Mouse (Mus musculus) granulocyte monocyte progenitor cell, adult 5-6 weeks (primary cell): Measurements from ENCODE around the gene Nek10. TPM values are rescaled to one million over a fixed set of nuclear protein-coding genes. Genes with fewer than 3 reads are reported as not detected.
"Not testable (repeated sequence)": the region's sequence is repeated elsewhere in the genome, so short reads cannot be mapped to it uniquely, and the experiment has no call there.

Experiments
- ATAC-seq: replicated peaks from 2 replicates; pipeline ENCODE4 v1.8.0; 2016; ENCODE audit warnings: mild to moderate bottlenecking, moderate TSS enrichment, inconsistent platforms; ENCODE audit not compliant: poor library complexity, severe bottlenecking
- total RNA-seq, 2 experiments: library from RNA; stranded (forward) in 1 of 2; stranded (reverse) in 1 of 2; fragments of 200-712, 200-1000 nt in 1 of 2; fragments of >200 nt in 1 of 2; fragmentation: Nextera tagmentation in 1 of 2; gene quantifications; 2 replicates each; pipeline ENCODE4 v1.2.3; 2014 to 2017

The Nek10 gene
- total RNA-seq (2014; fragmentation: Nextera tagmentation) (not detected in 2 replicates), total RNA-seq (2017) (not detected in 2 replicates)

DNA sequence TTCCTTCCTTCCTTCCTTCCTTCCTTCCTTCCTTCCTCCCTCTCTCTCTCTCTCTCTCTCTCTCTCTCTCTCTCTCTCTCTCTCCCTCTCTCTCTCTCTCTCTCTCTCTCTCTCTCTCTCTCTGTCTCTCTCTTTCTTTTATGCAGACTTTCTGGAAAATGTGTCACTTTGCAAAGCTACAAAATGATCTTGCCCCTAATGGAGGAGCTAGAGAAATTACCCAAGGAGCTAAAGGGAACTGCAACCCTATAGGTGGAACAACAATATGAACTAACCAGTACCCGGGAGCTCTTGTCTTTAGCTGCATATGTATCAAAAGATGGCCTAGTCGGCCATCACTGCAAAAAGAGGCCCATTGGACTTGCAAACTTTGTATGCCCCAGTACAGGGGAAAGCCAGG lies at the start of gene Nek10:
Gene Nek10 (plus strand): TSS at position 301 of the 400 bp plus-strand sequence.
- not testable (repeated sequence) for ATAC-seq

DNA sequence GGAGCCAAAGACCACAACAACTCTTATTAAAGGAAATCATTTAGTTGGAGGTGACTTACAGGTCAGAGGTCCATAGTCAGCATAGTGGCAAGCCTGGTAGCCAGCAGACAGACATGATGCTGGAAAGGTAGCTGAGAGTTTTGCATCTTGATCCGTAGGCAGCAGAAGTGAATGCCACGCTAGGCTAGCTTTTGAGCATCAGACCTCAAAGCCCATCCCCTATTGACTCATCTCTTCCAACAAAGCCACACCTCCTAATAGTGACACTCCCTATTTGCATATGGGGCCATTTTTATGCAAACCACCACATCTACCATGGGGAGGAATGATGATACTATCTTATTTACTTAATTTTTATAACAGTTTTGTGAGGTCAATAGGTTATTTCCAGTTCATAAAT lies 22.0 kb upstream of the Nek10 start:
- ATAC-seq = no peak

DNA sequence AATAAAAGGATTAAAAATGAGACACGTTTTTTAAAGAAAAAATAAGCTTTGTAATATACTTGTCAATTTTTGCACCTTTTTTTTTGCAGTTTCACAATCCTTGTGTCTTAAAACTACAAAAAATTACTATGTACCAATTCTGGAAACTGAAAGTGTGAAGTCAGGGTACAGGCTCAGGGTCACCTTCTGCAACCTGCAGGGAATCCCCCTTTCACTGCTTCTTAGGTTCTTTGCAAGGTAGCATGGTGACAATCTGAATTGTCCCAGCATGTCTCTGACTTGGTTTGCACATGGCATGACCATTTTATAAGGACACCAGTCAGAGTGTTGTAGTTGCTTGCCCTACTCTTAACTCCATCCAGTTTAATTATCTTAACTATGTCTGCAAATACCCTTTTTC lies 19.0 kb upstream of the Nek10 start:
- ATAC-seq = no peak

DNA sequence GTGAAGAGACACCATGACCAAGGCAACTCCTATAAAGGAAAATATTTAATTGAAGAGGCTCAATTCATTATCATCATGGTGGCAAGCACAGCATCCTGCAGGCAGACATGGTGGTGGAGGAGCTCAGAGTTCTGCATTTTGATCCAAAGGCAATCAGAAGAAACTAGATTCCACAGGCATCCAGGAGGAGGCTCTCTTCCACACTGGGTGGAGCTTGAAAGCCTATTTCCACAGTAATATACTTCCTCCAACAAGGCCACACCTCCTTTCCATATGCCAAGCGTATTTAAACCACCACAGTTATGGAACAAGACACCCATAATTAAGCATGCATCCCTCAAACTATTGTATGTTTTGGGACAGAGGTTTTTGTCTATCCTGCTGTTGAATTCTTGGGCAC lies 16.2 kb upstream of the Nek10 start:
- peak; percentile 56 for ATAC-seq

DNA sequence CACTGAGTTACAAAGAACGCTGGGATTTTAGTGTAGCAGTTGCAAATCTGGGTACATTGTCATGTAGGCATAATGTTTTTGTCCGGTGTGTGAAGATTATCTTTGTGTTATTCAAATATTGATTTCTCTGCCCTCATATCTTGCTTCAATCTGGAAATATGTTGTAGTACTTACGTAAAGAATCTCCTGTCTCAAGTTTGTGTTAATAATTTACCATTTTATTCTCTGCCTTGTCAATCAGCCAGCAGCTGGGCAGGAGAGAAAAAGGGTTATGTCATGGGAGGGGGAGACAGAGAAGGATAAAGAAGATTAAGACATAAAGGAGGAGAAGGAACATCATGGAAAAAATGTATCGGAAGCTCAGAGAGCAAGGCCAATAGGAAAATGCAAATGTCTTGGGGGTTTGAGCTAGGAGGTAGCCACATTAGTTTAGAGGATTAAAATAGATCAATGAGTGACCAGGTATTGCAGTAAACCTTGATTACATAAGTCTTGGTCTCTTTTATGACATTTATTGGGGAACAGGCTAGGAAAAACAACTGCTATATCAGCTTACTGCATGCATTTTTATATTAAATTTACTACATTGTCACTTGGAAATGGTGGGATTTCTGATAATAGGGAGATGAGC lies 13.3 kb upstream of the Nek10 start:
- no peak for ATAC-seq

DNA sequence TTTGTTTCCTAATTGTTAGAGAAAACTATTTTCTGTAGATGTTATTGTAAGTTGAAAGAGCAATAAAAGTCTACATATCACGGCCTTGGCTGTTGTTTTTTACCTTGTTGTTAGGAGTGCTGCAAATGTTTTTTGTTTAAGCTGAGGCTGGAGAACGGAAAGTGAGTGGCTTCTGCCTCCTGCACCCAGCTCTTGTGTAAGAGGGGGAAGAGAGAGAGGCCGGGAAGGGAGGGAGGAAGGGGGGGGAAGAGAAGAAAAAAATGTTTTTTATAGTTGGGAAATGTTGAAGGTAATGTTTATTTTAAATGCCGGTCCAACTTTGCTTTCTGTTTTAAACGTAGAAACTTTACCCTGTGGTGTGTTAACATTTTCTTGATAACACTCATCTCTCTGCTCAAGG lies 3.4 kb upstream of the Nek10 start:
- ATAC-seq = peak; percentile 68

DNA sequence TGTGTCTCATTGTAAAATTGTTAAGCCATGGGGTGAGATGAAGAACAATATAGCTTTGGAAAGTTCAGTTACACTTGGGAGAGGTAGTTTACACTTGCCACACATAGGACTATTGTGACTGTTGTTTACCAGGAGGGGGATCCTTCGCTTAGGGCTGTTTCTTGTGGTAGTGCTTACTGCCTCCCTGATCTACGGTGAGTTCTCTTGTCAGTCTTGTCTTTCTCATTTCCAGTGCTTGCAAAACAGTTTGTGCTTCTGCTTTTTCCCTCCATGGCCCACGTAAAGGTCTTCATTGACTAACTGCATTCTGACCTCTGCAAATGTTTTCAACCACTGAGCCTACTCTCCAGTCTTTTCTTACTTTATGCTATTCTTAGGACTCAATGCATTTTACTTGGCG lies 2.9 kb upstream of the Nek10 start:
- peak; percentile 79 for ATAC-seq

DNA sequence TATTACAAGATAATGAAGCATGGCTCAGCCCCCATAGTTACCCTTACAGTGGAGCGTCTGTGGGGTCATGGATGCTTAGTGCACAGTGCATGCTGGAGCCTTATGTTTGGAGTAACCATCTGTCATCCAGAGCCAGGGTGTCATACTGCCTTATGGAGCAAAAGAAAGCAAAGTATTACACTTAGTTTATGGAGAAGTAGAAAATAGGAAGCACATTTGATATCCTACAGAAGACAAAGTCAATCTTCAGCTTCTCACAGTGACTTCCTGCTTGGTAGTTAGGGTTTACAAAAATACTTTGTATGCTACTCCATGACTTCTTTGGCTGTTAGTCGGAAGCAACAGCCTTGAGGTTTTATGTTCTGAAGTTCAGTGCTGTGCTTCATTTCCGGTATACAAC lies 2.4 kb upstream of the Nek10 start:
- peak; percentile 61 for ATAC-seq

DNA sequence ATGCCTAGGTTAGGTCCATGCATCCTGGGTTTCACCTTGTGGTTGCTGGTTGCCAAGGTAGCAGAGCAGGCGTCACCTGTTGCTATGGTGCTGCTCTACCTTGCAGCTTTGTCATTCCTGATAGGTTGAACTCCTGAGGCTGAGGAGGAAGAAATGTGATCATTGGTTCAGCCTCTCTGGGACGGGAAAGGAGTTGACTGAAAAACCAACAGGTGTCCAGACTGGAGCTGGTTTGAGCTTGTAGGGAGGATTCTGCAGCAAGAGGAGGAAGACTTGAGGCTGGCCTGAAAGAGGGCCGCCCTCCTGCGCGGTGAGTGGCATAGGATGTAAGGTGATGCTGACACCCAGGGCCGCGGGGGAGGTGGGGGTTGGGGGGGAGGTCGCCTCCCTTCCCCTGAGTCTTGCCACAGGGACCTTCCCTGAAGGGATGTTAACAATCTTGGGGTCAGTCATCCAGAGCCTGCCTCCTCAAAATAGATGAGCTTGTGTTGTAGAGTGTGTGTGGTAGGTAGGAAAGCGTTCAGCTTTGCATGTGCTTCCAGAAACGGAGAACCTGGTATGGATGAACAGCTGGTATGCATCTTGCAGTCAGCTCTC lies 804 bp downstream of the Nek10 start:
- no peak for ATAC-seq

DNA sequence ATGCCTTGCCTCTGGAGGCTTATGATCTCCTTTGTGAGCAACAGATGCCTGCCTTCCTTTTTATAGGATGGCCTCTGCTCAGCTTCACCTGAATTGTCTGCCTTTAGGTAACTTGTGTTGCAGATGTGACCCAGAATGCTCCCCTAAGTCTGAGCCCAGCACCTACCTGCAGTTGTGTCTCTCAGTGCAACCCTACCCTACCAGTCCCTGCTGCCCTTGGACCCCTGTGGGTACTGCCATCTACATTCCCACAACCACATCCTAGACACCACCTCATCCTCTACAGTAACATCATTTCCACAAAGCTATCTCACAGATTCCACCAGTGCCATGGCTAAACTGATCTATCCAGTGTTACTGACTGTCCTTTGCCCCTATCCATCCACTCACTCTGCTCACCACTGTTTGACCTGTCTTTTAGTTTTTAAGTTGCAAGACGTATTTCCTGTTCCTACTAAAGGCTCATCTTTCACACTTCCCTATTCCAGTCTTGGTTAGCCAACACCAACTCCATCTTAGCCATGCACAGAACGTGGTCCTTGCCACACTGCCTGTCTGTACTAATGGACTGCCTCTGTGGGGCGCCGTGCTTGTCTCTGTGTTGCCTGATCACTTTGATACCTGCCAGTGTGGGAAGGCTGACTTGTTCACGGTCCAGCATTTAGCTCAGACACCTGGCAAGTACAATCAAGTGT lies 1.4 kb downstream of the Nek10 start:
- ATAC-seq = peak; percentile 73

DNA sequence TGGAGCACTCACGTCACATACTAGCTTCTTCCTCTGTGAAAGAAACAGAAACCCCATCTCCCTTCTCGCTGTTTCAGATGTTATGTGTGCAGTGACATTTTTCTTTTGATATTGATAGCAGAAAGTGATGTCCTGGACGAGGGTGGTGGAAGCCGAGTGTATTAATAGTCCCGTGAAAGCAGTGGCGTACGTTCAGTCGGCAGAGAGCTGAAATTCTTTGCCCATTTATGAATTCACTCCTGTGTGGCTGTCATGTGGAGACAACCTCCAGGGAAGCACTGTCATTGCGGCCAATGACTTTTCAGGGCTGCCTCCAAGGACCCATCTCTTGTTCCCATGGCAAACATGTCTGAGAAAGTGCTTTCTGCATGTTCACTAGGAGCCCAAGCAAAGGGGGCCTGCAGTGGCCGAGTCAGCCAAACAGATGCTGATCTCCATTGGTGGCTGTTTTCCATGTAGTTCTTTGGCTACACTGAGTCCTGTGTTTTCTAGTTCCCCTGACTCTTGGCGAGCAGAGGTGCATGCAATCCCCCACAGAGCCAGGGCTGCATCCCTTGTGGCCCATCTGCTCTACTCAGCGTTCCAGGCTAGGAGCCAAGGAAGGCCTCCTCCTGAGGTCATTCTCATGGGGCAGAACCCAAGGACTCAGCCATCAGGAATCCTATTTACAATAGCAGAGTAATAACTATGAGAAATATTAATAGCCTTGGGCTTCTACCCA lies 29.5 kb downstream of the Nek10 start:
- ATAC-seq = no peak

DNA sequence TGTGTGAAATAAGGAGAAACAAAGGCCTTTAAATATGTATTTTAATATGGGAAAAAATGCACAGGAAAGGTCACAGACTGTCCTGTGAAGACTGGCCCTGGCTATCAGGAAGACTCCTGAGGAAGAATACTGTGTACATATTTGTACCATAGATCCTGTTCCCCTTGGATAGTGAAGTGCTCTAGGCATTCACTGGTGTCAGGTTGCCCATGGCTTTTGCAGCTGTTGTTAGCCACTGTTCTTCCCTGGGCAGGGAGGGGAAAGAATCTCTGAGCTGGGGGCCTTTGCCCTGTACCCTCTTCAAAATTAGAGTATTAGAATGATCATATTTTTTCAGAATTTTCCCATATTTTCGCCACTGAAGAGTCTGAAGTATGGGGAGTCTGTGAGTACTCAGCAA lies 30.3 kb downstream of the Nek10 start:
- ATAC-seq = no peak

DNA sequence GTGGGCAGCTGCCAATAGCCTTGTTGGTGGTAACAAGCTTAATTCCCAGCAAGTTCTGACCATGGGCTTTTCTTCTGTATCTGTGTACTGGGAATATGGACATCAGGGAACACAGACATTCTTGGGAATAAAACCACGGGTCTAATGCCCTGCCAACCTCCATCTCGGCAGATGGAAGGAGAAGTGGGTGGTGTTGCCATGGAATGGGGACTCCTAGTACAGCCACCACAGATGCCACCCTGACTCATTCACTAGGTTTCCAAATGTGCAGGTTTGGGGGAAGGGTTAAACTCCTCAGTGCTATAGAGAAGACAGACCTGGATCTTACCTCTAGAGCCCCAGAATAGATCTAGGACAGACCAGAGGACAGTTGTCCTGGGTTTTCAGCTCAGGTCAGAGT lies 31.1 kb downstream of the Nek10 start:
- ATAC-seq = peak; percentile 14; the same call in 1 of the 2 replicates

DNA sequence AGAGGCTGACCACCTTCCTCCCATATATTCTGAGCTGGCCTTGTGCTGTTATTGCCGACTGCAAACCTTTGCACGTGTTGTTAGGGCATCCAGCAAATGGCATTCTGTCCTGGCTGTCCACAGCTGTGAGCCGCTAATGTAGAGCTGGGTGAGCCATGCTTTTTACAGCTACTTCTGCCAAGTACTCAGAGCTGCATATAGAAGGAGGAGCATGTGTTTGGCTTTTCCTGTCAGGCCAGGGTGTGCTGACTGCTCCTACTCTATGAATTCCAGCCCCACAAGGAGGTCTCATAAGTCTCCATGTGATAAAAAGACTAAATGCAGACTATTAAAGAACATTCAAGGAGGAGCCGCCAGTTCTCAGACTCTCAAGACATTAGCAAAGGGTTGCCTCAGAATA lies 34.4 kb downstream of the Nek10 start:
- no peak for ATAC-seq

DNA sequence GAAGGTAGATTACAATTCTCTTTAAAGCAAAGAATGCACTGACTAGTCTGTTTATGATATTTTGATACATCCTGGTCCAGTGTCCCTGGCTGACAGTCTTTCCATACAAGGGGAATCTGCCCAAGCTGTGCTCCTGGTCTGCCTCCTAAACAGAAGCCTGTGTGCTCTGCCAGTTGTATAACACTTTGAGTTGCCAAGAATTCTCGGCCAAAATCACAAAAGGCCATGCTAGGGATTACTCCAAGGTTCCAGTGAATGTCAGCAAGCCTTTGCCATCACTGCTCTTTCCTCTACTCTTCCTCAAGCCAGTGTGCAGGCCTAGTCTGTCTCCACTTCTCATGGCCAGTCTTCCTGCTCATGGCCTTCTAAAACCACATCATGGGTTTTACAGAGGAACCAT lies 34.9 kb downstream of the Nek10 start:
- ATAC-seq = no peak

DNA sequence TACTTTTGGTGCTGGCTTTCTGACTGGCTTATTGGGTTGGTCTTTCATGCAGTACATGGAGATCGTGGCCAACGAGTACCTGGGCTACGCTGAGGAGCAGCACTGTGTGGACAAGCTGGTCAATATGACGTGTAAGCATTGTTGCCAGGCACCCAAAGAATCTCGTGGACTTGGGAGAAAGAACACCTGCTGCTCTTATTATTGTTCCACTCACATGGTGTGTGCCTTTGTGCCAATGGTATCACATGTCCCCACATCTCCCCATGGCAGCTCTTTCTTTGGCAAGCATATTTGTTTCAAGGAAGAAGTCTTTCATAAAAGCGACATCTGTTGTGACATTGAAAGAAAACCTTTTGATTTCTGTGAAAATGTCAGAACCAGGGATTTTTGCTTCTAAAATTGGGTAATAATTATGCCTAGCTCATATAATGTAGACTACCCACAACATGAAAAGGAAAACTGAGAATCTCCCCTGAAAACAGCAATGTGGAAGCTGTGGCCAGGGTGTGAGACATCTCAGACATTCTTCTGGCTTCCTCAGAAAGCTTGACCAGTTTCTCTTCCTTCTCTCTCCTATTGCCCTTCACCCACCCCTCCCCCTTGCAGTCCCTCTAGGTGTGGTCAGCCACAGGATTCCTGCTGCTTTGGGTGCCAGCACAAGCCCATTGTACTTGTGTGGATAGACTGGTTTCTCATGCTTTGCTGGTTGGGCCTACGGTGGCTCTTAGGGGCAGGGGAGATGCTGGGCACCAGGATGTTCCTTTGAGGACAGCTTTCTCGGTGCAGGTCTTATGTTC lies 39.7 kb downstream of the Nek10 start:
- peak; percentile 94 for ATAC-seq

DNA sequence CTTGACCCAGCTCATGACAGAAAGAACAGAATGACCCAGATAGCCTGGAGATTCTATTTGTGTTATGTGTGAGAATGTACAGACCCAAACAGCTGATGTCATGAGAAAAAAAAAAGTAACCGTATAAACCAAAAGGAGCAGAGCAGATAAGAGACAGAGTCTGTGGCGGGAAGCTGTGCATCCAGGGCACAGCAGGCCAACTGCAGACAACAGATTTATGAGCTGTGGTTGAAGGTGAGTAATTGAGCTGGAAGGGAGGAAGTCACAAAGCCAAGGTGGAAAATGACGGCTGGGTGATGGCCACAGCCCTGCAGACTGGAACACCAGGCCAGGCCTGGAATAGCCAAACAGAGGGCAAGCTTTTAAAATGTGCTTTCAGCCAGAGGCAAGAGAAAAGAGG lies 49.6 kb downstream of the Nek10 start:
- ATAC-seq = no peak

DNA sequence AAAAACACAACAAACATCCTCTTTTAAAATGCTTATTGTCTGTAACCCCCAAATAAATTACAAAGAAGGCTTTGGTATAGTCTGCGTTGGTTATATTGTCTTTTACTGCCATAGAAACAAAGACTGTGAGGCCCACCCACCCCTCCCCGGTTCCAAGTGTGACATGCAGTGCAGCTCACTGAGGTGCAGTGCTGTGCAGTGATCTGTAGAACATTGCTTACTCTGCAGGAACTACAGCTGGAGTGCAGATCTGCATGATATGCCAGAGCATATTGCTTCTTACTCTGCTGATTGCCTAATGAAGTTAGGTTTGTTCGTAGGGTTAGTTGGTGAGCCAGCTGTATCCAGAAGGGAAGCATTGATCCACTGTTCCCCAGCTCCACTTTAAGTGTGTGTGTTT lies 57.1 kb downstream of the Nek10 start:
- no peak for ATAC-seq

DNA sequence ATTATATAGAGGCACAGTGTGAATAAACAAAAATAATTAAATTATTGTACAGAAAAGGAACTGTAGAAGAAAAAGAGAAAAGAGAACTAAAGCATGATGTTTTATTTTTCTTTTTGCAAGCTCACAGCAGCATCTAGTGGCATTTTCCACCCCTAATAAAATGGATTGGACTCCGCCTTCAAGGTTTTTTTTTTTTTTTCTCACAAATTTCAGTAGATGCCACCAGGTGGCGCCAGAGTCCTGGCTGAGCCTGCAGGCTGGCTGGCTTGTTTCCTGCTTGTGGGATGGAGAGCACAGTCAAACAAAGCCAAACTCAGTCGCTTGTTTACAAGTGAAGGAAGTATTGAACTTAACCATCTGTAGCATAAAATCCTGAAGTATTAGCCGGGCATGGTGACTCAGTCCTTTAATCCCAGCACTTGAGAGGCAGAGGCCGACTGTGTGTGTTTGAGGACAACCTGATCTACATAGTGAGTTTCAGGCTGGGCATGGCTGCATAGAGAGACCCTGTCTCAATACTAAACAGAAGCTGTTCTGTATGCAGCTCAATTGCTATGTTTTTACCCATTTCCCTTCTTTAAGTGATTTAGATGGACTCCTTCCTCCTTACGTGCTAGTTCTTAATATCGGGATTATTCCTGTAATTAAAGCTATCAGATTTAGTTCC lies 60.6 kb downstream of the Nek10 start:
- peak; percentile 87 for ATAC-seq

DNA sequence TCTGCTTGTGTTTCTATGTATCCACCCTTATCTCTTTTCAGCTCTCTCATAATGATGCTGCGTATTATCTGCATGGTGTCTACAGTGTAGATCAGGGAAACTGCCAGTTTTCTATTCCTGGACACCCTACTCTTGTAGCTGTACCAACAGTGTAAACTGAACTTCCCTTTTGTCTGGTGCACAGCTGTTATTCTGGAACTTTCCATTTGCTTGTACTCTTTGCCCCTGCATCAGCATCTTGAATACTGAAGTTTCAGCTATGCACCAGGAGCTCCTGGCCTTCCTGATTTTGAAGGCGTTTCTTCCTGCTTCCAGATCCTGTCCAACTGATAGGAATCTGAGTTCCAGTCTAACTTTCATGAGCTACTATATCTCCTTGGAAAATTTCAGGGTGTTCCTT lies 66.0 kb downstream of the Nek10 start:
- ATAC-seq = peak; percentile 26; the same call in 1 of the 2 replicates
